Mouse (Mus musculus): Measurements from ENCODE around the gene Prdm2. TPM values are rescaled to one million over a fixed set of nuclear protein-coding genes. Genes with fewer than 3 reads are reported as not detected.

Gene Prdm2
- polyA plus RNA-seq, 1 experiment from 2014 or later: 18.1 TPM

GRCm38 (mm10) chr4:143214221-143214797 lies 1.5 kb upstream of the Prdm2 start:
- no peak overlapping the region for H3K27ac ChIP-seq (ENCODE audit: low read length)
- H3K27me3 ChIP-seq (replicated peaks; ENCODE audit: control insufficient read depth, insufficient read depth, low read length): no peaks in the 10 kb centered on the region
- no peak for ATAC-seq
- peaks cover 16% of the 10 kb centered on the region for H3K4me1 ChIP-seq (replicated peaks; ENCODE audit: control insufficient read depth, insufficient read depth, low read length)
- H3K4me3 ChIP-seq (replicated peaks; ENCODE audit: low read length): no peak overlapping the region
- H3K36me3 ChIP-seq (ENCODE audit: control insufficient read depth, insufficient read depth): no peaks in the 10 kb centered on the region
- H3K9me3 ChIP-seq (ENCODE audit: control insufficient read depth, low read length): no peaks in the 10 kb centered on the region
- no peak overlapping the region for H3K4me2 ChIP-seq (ENCODE audit: low read length)
- H3K9ac ChIP-seq (replicated peaks; ENCODE audit: low read depth, low read length): no peak overlapping the region
- 84% methylated on average over 3 of the region's 3 CpGs for WGBS

GRCm38 (mm10) chr4:143213571-143213970 lies 776 bp upstream of the Prdm2 start:
- whole genome bisulfite sequencing: 85% methylated on average over 4 of the region's 4 CpGs
- Histone ChIP-seq H3K4me2 (ENCODE audit: low read length) (no peak overlapping the region), H3K9me3 (ENCODE audit: control insufficient read depth, low read length) (no peaks in the 10 kb centered on the region), H3K4me3 (replicated peaks; ENCODE audit: low read length) (no peak overlapping the region), H3K36me3 (ENCODE audit: control insufficient read depth, insufficient read depth) (no peaks in the 10 kb centered on the region), H3K27me3 (replicated peaks; ENCODE audit: control insufficient read depth, insufficient read depth, low read length) (no peaks in the 10 kb centered on the region), H3K27ac (ENCODE audit: low read length) (no peak overlapping the region), H3K9ac (replicated peaks; ENCODE audit: low read depth, low read length) (no peak overlapping the region), H3K4me1 (replicated peaks; ENCODE audit: control insufficient read depth, insufficient read depth, low read length) (peaks cover 14% of the 10 kb centered on the region)
- ATAC-seq: no peak

GRCm38 (mm10) chr4:143213175-143213479 lies 332 bp upstream of the Prdm2 start:
- Histone ChIP-seq H3K27me3 (replicated peaks; ENCODE audit: control insufficient read depth, insufficient read depth, low read length) (no peaks in the 10 kb centered on the region), H3K4me3 (replicated peaks; ENCODE audit: low read length) (peak overlapping the region; percentile 91), H3K4me2 (ENCODE audit: low read length) (peak overlapping the region; percentile 88), H3K4me1 (replicated peaks; ENCODE audit: control insufficient read depth, insufficient read depth, low read length) (peaks cover 14% of the 10 kb centered on the region), H3K36me3 (ENCODE audit: control insufficient read depth, insufficient read depth) (no peaks in the 10 kb centered on the region), H3K9ac (replicated peaks; ENCODE audit: low read depth, low read length) (peak overlapping the region; percentile 96), H3K9me3 (ENCODE audit: control insufficient read depth, low read length) (no peaks in the 10 kb centered on the region), H3K27ac (ENCODE audit: low read length) (peak overlapping the region; percentile 92)
- 0 out of 2 replicates have a peak, but pooled peaks have one; percentile 2 for ATAC-seq
- whole genome bisulfite sequencing: 96% methylated on average over 3 of the region's 3 CpGs

- H3K4me1 ChIP-seq (replicated peaks; ENCODE audit: control insufficient read depth, insufficient read depth, low read length): peaks cover 14% of the 10 kb centered on the region
- WGBS: 7% methylated on average over 43 of the region's 43 CpGs
- H3K27me3 ChIP-seq (replicated peaks; ENCODE audit: control insufficient read depth, insufficient read depth, low read length): no peaks in the 10 kb centered on the region
- H3K36me3 ChIP-seq (ENCODE audit: control insufficient read depth, insufficient read depth): no peaks in the 10 kb centered on the region
- H3K9ac ChIP-seq (replicated peaks; ENCODE audit: low read depth, low read length): peak overlapping the region; percentile 96
- ATAC-seq: peak; percentile 73
- peak overlapping the region; percentile 88 for H3K4me2 ChIP-seq (ENCODE audit: low read length)
- peak overlapping the region; percentile 91 for H3K4me3 ChIP-seq (replicated peaks; ENCODE audit: low read length)
- H3K27ac ChIP-seq (ENCODE audit: low read length): peak overlapping the region; percentile 92
- H3K9me3 ChIP-seq (ENCODE audit: control insufficient read depth, low read length): no peaks in the 10 kb centered on the region
Observed at GRCm38 (mm10) chr4:143211584-143212340, 1.0 kb downstream of the Prdm2 start.

- Histone ChIP-seq H3K36me3 (ENCODE audit: control insufficient read depth, insufficient read depth) (no peaks in the 10 kb centered on the region), H3K9ac (replicated peaks; ENCODE audit: low read depth, low read length) (no peak overlapping the region), H3K4me3 (replicated peaks; ENCODE audit: low read length) (no peak overlapping the region), H3K27ac (ENCODE audit: low read length) (no peak overlapping the region), H3K4me2 (ENCODE audit: low read length) (no peak overlapping the region), H3K4me1 (replicated peaks; ENCODE audit: control insufficient read depth, insufficient read depth, low read length) (peaks cover 14% of the 10 kb centered on the region), H3K27me3 (replicated peaks; ENCODE audit: control insufficient read depth, insufficient read depth, low read length) (no peaks in the 10 kb centered on the region), H3K9me3 (ENCODE audit: control insufficient read depth, low read length) (no peaks in the 10 kb centered on the region)
- WGBS: 79% methylated on average over 2 of the region's 2 CpGs
- no peak for ATAC-seq
Observed at GRCm38 (mm10) chr4:143209997-143210396, 2.8 kb downstream of the Prdm2 start.

GRCm38 (mm10) chr4:143202653-143203052 lies 10.1 kb downstream of the Prdm2 start:
- H3K4me1 ChIP-seq (replicated peaks; ENCODE audit: control insufficient read depth, insufficient read depth, low read length): no peaks in the 10 kb centered on the region
- WGBS: 78% methylated on average over 3 of the region's 3 CpGs
- no peak overlapping the region for H3K4me2 ChIP-seq (ENCODE audit: low read length)
- H3K4me3 ChIP-seq (replicated peaks; ENCODE audit: low read length): no peak overlapping the region
- no peak overlapping the region for H3K27ac ChIP-seq (ENCODE audit: low read length)
- H3K27me3 ChIP-seq (replicated peaks; ENCODE audit: control insufficient read depth, insufficient read depth, low read length): no peaks in the 10 kb centered on the region
- no peak overlapping the region for H3K9ac ChIP-seq (replicated peaks; ENCODE audit: low read depth, low read length)
- no peak for ATAC-seq
- no peaks in the 10 kb centered on the region for H3K36me3 ChIP-seq (ENCODE audit: control insufficient read depth, insufficient read depth)
- H3K9me3 ChIP-seq (ENCODE audit: control insufficient read depth, low read length): no peaks in the 10 kb centered on the region

GRCm38 (mm10) chr4:143198371-143198770 lies 14.4 kb downstream of the Prdm2 start:
- H3K4me3 ChIP-seq (replicated peaks; ENCODE audit: low read length): no peak overlapping the region
- H3K9me3 ChIP-seq (ENCODE audit: control insufficient read depth, low read length): no peaks in the 10 kb centered on the region
- no peak overlapping the region for H3K9ac ChIP-seq (replicated peaks; ENCODE audit: low read depth, low read length)
- H3K36me3 ChIP-seq (ENCODE audit: control insufficient read depth, insufficient read depth): no peaks in the 10 kb centered on the region
- H3K4me1 ChIP-seq (replicated peaks; ENCODE audit: control insufficient read depth, insufficient read depth, low read length): no peaks in the 10 kb centered on the region
- no peak for ATAC-seq
- no peaks in the 10 kb centered on the region for H3K27me3 ChIP-seq (replicated peaks; ENCODE audit: control insufficient read depth, insufficient read depth, low read length)
- WGBS: 86% methylated on average over 3 of the region's 3 CpGs
- H3K4me2 ChIP-seq (ENCODE audit: low read length): no peak overlapping the region
- no peak overlapping the region for H3K27ac ChIP-seq (ENCODE audit: low read length)

GRCm38 (mm10) chr4:143197845-143198356 lies 14.9 kb downstream of the Prdm2 start:
- ATAC-seq: no peak
- Histone ChIP-seq H3K4me1 (replicated peaks; ENCODE audit: control insufficient read depth, insufficient read depth, low read length) (no peaks in the 10 kb centered on the region), H3K27ac (ENCODE audit: low read length) (no peak overlapping the region), H3K9me3 (ENCODE audit: control insufficient read depth, low read length) (no peaks in the 10 kb centered on the region), H3K36me3 (ENCODE audit: control insufficient read depth, insufficient read depth) (no peaks in the 10 kb centered on the region), H3K4me2 (ENCODE audit: low read length) (no peak overlapping the region), H3K27me3 (replicated peaks; ENCODE audit: control insufficient read depth, insufficient read depth, low read length) (no peaks in the 10 kb centered on the region), H3K4me3 (replicated peaks; ENCODE audit: low read length) (no peak overlapping the region), H3K9ac (replicated peaks; ENCODE audit: low read depth, low read length) (no peak overlapping the region)
- WGBS: 91% methylated on average over 5 of the region's 5 CpGs

- no peaks in the 10 kb centered on the region for H3K9me3 ChIP-seq (ENCODE audit: control insufficient read depth, low read length)
- no peaks in the 10 kb centered on the region for H3K27me3 ChIP-seq (replicated peaks; ENCODE audit: control insufficient read depth, insufficient read depth, low read length)
- no peak overlapping the region for H3K4me2 ChIP-seq (ENCODE audit: low read length)
- H3K9ac ChIP-seq (replicated peaks; ENCODE audit: low read depth, low read length): no peak overlapping the region
- no peaks in the 10 kb centered on the region for H3K4me1 ChIP-seq (replicated peaks; ENCODE audit: control insufficient read depth, insufficient read depth, low read length)
- no peak overlapping the region for H3K27ac ChIP-seq (ENCODE audit: low read length)
- no peaks in the 10 kb centered on the region for H3K36me3 ChIP-seq (ENCODE audit: control insufficient read depth, insufficient read depth)
- H3K4me3 ChIP-seq (replicated peaks; ENCODE audit: low read length): no peak overlapping the region
- no peak for ATAC-seq
- 70% methylated on average over 5 of the region's 5 CpGs for WGBS
Observed at GRCm38 (mm10) chr4:143194328-143194727, 18.5 kb downstream of the Prdm2 start.

All from forebrain, embryonic 16.5 days (tissue).